Mouse (Mus musculus): ENCODE data around the gene Sept9.

Sept9 gene

DNA sequence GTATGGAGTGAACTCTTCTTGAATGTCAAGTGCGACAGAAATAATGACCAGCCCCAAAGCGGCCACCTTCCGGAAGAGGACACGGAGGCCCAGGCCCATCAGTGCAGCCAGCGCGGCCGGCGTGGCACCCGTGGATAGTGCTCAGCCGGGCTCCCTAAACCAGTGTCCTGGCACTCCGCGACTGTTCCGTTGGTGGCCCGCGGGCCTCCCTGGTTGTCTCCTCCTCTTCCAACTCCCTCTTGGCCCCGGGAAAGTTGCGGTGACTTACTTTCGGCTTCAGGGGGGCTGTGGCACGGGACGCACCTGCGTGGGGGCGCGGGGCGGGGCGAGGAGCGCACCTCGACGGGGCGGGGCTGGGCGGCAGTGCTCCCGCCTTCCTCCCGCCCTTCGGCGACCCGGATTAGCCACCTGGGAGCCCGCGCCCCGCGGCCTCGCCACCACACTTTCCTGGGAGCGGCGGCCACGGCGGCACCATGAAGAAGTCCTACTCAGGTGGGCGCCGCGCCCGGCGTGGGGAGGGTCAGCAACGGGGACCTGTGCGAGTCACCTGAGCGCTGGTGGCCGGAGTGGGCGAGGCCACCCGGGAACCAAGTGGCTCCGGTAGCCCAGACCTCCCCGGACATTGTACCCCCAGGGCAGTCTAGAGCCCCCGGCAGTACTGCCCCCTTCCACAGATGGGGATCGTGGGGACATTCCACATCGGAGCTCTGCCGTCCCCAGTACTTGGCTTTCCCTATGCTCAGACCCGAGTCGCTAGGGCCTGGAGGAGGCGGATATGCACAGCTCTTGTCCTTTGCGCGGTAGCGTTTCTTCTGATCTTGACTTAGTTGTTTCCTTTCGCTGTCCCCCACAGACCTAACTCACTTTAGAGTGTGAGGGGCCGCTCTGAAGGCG is at the start of gene Sept9:
Sept9 (plus strand) TSS at position 380 of the 894 bp plus-strand sequence.
- no peak for DNase-seq (ENCODE audit: low spot score)

DNA sequence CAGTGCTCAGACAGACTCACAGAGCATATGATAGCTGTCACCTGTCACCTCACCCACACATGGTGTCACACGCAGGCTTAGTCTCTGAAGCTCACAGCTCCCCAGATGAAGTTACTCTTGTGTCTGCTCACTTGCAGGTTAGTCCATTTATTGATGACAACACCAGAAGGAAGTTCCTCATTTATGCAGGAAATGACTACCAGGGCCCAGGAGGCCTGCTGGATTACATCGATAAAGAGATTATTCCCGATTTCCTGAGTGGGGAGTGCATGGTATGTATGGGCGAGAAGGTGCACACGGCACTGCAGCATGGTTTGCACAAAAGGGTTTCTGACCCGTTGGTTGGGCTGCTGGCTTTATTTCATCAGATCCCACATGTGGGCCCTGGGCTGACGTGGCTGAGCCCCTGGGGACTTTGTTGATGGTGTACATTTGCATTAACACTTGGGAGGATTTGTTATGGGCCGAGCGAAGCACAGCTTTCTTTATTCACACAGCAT is 48.9 kb upstream of the Sept9 start:
- no peak for DNase-seq (ENCODE audit: low spot score)

DNA sequence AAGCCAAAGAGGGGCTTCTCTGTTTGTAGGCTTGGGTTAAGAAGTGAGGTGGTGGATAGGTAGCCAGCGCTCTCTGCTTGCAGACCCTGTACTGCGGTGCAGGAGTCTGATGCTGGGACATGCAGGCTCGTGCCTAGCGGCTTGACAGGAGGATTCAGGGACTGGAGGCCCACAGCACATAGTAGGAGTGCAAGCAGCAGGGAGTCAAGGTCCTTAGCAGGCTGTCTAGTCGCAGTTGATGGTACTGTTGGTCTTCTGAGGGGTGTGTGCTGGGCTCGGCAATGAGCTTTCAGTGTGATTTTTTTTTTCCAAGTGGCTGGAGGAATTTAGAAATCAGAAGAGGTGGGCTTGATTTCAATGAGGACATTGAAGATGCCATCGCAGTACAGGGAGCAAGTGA is 48.0 kb upstream of the Sept9 start:
- DNase-seq (ENCODE audit: low spot score) = no peak

- DNase-seq (ENCODE audit: low spot score) = no peak
These were observed 46.9 kb upstream of the Sept9 start for GRCm38 (mm10) chr11:117152541-117152940.

DNA sequence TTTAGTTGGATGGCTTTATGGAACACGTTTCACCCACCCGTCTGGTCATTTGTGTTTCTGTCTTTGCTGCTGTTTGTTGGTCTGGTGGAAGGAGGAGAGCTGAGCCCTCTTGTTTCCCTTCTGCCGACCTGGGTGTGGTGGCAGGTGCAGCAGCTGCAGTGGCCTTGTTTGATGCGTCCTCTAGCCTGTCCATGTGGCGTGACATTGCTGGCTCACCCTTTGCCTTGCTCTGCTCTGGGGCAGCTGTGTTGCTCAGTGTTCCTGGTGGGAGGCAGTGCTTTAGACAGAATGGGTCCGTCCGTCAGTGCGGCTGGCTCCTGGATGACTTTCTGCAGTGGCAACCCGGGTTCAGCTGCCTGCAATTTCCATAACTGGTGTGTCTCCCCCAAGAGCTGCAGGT is 45.9 kb upstream of the Sept9 start:
- no peak for DNase-seq (ENCODE audit: low spot score)

DNA sequence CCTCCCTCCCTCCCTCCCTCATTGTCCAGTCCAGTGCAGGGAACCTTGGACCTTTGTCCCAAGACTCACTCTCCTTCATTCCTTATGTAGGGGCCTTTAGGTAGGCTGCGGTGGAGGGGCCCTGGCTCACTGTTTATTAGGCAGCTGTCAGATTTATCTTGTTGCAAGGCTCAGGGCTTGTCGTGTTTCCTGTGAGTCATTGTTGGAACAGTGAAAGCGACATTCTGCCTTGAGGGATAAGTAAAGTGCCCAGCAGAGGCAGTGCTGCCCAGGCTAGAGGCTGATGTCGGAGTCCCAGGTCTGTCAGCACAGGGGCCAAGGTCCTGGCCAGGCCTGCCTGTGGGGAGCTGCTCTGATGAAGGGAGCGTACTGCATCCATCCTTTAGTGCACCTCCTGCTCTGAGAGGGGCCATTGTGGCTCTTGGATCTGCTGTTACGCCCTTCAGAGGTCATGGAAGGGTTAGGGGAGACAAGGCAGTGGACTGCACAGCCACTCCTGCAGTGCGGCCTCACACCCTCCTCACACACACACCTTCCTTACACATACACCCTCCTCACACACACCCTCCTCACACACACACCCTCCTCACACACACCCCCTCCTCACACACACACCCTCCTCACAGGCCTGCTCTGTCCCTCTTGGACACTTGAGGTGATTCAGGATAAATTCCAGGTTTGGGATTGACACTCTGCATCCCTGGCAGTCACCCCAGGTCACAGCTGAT is 45.2 kb upstream of the Sept9 start:
- DNase-seq (ENCODE audit: low spot score) = no peak

GRCm38 (mm10) chr11:117156725-117157124 is 42.7 kb upstream of the Sept9 start:
- no peak for DNase-seq (ENCODE audit: low spot score)

DNA sequence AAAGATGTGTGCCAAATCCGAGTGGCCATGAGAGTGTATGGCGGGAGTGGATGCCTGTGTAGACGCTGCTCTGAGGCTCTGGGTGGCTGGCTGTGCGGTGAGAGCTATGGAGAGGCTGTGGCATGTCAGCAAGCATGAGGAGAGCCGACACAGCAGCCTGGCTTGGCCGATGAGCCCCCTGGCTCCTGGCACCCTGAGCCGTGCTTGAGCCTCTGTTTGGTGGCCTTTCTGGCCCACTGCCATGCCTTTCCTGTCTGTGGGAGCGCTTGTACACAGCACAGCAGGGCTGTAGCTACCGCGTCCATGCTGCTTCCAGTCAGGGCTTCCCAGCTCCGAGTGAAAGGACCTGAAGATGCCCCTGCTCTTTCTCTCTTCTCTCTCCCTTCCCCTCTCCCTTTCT is 41.1 kb upstream of the Sept9 start:
- no peak for DNase-seq (ENCODE audit: low spot score)

GRCm38 (mm10) chr11:117159257-117159945 is 40.1 kb upstream of the Sept9 start:
- DNase-seq (ENCODE audit: low spot score) = no peak

GRCm38 (mm10) chr11:117159946-117160307 is 39.5 kb upstream of the Sept9 start:
- DNase-seq (ENCODE audit: low spot score) = no peak

- no peak for DNase-seq (ENCODE audit: low spot score)
These were observed 38.7 kb upstream of the Sept9 start for GRCm38 (mm10) chr11:117160791-117161190.

DNA sequence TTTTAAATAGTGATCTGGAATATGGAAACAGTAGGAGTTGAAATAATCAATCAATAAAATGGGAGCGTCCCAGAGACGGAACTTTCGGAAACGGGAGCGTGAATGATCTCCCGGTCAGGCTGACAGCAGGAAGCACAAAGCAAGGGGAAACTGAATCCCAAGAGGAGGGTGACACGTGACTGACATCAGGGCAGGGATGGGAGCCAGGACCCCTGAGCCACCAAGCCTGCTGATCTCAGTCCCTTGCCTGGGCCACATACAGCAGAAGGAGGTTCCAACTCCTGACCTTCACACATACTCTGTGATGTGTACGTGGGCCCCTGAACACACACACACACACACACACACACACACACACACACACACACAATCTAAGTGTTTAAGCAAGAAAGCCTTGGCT is 37.9 kb upstream of the Sept9 start:
- no peak for DNase-seq (ENCODE audit: low spot score)

GRCm38 (mm10) chr11:117163098-117163497 is 36.4 kb upstream of the Sept9 start:
- no peak for DNase-seq (ENCODE audit: low spot score)

- DNase-seq (ENCODE audit: low spot score) = no peak
These were observed 35.7 kb upstream of the Sept9 start for GRCm38 (mm10) chr11:117163771-117164170.

- no peak for DNase-seq (ENCODE audit: low spot score)
These were observed 31.0 kb upstream of the Sept9 start for GRCm38 (mm10) chr11:117168278-117169087.

GRCm38 (mm10) chr11:117169088-117169635 is 30.3 kb upstream of the Sept9 start:
- no peak for DNase-seq (ENCODE audit: low spot score)

DNA sequence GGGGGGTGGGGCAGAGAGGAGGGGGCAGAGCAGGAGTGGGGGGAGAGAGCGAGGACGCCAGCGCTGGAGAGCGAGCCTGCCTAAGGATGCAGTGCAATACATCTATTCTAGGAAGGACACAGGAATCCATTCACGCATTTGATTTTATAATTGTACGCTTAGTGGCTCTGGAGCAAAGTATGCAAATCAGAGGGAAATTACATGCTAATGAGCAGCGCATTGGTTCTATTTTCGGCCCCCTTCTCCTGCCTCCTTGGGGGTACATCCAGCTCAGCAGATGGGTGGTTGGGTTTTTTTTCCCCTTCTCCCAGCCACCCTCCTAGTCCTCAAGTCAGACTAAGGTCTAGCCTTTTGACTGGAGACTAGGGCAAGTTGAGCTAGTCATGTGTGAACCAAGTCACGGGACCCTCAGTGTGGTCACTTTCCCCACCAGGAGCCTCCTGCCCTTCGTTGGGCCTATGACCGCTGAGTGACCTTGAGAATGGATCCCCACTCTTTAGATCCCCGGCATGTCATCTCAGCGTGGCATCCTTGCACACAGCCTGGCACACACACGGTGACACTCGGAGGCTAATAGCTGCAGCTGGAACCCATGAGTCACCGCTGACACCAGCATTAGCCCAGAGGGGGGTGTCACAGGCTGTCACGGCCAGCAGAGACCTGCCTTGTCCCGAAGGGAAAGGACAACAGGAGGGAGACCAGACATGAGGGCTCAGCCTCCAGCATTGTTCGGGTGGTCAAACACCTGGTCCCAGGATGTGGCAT is 29.5 kb upstream of the Sept9 start:
- DNase-seq (ENCODE audit: low spot score) = no peak

GRCm38 (mm10) chr11:117174098-117174892 is 25.2 kb upstream of the Sept9 start:
- no peak for DNase-seq (ENCODE audit: low spot score)

DNA sequence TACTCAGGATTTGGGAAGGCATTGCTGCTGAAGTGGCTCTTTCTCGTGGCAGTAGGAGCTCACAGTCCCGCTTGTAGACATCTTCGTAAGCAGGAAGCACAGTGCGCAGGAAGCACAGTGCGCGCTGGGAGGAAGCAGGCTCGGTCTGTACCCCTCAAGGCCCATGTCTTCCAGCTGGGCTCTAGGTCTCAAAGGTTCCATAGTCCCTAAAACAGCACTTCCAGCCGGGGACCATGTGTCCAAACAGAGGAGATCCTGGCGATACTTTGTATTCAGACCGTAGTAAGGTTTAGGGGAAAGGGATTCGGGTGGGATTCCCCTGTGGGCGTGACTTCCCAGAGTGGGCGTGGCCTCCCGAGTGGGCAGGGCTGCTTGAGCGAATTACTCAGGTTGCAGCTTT is 24.5 kb upstream of the Sept9 start:
- DNase-seq (ENCODE audit: low spot score) = no peak

DNA sequence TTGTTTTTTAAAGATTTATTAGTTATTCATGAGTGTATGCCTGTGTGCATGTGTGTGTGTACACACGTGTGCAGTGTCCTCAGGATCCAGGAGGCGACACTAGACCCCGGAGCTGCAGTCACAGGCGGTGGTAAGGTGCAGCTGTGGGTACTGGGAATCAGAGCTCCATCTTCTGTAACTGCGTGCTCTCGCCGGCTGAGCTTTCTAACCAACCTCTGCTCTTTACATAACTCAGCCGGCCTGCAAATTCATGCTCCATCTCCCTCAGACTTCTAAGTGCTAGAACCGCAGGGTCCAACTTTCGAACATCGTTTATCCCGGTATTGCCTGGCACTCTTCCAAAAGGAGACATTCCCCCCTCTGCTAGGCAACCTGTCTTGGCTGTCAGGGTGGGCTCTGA is 24.0 kb upstream of the Sept9 start:
- DNase-seq (ENCODE audit: low spot score) = no peak

Data from urinary bladder, postnatal 10 days (tissue).